Mouse (Mus musculus): ENCODE data around the gene Scaper. TPM values are rescaled to one million over a fixed set of nuclear protein-coding genes. Genes with fewer than 3 reads are reported as not detected.

The Scaper gene
- polyA plus RNA-seq (2012; rRNA removed) = 0.76 and 0.83 TPM in 2 replicates

DNA sequence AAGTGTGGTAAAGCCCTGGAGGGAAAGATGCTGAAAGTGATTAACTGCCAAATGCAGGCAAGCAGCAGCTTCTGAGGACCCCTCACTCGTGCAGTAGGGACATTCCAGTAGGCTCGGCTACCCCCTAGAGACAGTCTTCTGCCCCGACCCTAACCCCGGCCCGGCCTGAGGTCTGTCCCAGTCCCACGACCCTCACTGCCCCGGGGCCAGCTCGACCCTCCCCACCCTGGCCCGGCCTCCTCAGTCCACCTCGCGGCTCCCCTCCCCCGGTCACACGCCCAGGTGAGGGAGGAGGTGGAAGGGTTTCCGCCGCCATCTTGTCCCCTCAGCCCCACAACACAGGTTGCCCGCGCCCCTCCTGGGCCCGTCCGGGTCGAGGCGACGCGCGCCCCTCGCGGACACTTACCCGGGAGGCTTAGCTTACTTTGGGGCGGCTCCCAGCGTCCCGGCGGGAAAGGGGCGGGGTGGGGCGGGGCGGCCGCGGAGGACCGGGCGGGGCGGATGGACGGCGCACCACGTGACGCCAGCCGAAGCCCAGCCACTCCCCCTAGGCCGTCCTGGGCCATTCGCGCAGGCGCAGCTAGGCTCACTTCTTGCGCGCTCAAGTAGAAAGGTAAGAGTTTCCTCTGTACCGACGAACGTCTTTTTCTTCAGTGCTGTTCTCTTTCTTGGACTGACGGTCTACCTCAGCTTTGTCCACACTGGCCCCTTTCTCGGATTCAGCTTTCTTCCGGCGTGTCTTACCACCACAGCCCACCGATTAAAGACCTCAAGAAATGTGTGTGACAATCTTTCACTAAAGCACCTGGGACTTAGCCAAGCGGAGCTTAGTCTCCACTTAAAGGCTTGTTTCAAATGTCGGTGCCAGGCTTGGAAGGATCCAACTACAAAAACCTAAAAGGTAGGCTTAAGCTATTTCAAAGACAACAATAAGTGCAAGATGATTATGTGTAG, at the start of gene Scaper:
Gene Scaper (minus strand): TSS at position 456 of the 954 bp plus-strand sequence.

DNA sequence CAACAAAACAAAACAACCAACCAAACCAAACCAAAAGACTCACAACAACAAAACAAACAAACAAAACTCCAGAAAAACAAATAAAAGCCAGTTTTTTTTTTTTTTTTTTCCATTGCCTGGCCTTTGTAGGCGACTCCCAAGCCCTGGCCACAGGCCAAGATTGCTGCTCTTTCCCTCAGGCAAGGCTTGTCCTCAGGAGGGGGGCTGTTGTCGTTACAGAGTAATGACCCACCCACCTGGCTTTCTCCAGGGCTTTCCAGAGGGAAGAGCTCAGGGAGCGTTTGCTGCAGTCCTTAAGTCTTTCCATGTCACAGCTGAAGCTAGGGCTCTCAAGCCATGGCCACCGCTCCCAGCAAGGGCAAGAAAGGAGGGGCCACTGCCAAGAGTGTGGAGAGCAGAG, 399.5 kb downstream of the Scaper start, which contains the start of gene Isl2:
Gene Isl2 (plus strand): TSS at position 296 of the 400 bp plus-strand sequence.

DNA sequence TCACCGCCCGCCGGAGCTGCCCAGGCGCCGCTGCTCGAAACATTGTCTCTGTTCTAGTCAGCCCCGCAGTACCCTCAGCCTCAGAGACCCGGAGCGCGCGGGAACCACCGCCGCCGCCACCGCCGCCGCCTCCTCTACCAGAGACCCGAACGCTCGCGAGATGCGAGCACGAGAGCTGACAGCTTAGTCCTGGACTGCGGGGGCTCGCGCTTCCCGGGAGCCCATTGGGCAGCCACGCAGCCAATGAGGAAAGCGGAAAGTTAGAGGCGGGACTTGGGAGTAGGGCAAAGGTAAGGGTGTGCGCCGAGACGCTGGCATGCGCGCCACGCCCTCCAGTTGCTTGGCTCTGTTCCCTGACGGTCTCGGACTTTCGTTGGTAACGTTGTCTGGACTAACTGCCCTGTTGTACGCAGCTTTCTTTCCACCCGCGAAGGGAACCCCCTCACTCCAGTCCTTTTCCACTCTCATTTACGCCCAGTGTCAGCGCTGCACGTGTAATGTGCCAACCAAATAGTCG, 425.8 kb downstream of the Scaper start, which contains the start of gene Etfa:
Gene Etfa (minus strand): TSS at position 217 of the 517 bp plus-strand sequence.

Other genes starting within 250 kb of the Scaper start
- not detected in 2 replicates for gene 4930563M21Rik, start 72.4 kb upstream of the Scaper start, polyA plus RNA-seq (2012; rRNA removed)
- gene Rcn2, start 103.7 kb upstream of the Scaper start, polyA plus RNA-seq (2012; rRNA removed) = 11.8 and 12.0 TPM in 2 replicates
- 3.6 and 4.7 TPM in 2 replicates for gene Pstpip1, start 151.8 kb upstream of the Scaper start, polyA plus RNA-seq (2012; rRNA removed)
- 15.5 and 16.1 TPM in 2 replicates for gene Tspan3, start 227.4 kb upstream of the Scaper start, polyA plus RNA-seq (2012; rRNA removed)

All from liver, embryonic 14 days (tissue).